Mouse (Mus musculus): ENCODE results near the gene Syt1.

- no peak for TF ChIP-seq CTCF (IDR thresholded peaks at IDR 0.05; ENCODE audit: borderline replicate concordance, insufficient read depth, low read length)
- TF ChIP-seq POLR2A (IDR thresholded peaks at IDR 0.05; ENCODE audit: low read depth, low read length): no peak
Observed at GRCm38 (mm10) chr10:109056500-109056899, 45.7 kb upstream of the Syt1 start.

All from embryonic fibroblast, embryonic 13.5 days (primary cell).